In the genomic region with DNA sequence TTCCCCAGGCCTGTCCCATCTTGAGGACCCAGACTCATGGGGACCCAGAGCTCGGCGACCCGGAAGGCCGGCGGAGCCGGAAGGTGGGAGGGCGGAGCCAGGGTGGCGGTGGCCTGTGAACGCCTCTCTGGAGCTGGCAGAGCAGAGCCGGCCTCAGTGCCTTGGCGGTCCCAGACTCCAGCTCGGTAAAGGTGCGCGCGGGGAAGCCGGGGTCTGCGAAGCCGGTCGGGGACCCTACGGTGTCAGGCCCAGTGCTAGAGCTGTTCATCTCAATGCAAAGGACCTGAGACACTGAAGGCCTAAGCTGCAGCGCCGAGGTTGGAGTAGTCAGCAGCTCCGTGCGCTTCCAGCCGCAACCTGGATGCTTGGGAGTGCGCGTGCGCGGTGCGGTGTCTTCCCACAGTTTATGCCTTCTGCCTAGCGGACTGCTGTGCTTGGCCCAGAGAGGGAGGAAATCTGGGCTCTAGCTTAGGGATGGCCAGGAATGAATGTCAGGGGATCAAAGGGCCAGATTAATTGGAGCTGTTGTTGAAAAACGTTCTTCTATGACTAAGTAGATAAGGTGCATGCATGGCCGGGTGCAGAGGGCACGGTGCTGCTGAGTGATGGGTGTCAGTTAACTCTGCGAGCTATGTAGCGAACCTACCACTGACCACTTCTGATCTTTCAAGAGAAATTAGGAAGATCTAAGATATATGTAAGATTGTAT, we compare ENCODE assay signal across 8 mouse cellular contexts. TPM values are rescaled to one million over a fixed set of nuclear protein-coding genes. Genes with fewer than 3 reads are reported as not detected.
DNase-seq lines count a peak whose midpoint lies in the region; ATAC-seq lines count a peak whose summit lies in the region.

No protein-coding gene starts in this region.

- H3K4me3 ChIP-seq in heart, embryonic 11.5 days (ENCODE audit: low read depth, low read length), result peak overlapping the region; percentile 75
- peak overlapping the region; percentile 66 for H3K4me3 ChIP-seq in kidney, embryonic 16.5 days (ENCODE audit: low read length)

- peak; percentile 85 to 87 for DNase-seq in B cell, adult 2 months
- DNase-seq in brain, adult 2 months (ENCODE audit: low read depth, low spot score), result peak; percentile 97
- DNase-seq in liver, result peak; percentile 82
- DNase-seq in spleen, postnatal 4 days (ENCODE audit: low spot score in 2 of 2), result peak; percentile 79 to 90

- 3% methylated on average over 36 of the region's 36 CpGs for WGBS in heart, embryonic 11.5 days (ENCODE audit: insufficient replicate concordance)
- 4% methylated on average over 36 of the region's 36 CpGs for WGBS in kidney, embryonic 16.5 days

- no peaks in the 10 kb centered on the region for H3K36me3 ChIP-seq in heart, embryonic 11.5 days (ENCODE audit: control insufficient read depth, insufficient read depth, low read length)
- H3K36me3 ChIP-seq in kidney, embryonic 16.5 days (ENCODE audit: insufficient read depth, low read length), result no peaks in the 10 kb centered on the region

- ATAC-seq in erythroblast, adult 5-6 weeks (replicated peaks; ENCODE audit: low FRiP score, poor library complexity, severe bottlenecking), result peak; percentile 78
- ATAC-seq in heart, embryonic 11.5 days (replicated peaks; ENCODE audit: insufficient number of reproducible peaks, low FRiP score, low TSS enrichment), result peak; percentile 82
- ATAC-seq in kidney, embryonic 16.5 days (ENCODE audit: low FRiP score, low TSS enrichment), result peak; percentile 93
- peak; percentile 61 for ATAC-seq in monocyte, adult 5-6 weeks (replicated peaks; ENCODE audit: insufficient number of reproducible peaks, low FRiP score, low TSS enrichment, poor library complexity, severe bottlenecking)

- H3K9me3 ChIP-seq in heart, embryonic 11.5 days (replicated peaks; ENCODE audit: control insufficient read depth, low read length), result no peaks in the 10 kb centered on the region
- no peaks in the 10 kb centered on the region for H3K9me3 ChIP-seq in kidney, embryonic 16.5 days (ENCODE audit: low read length)

- H3K4me1 ChIP-seq in heart, embryonic 11.5 days (ENCODE audit: control insufficient read depth, insufficient read depth, low read length), result peaks cover 7% of the 10 kb centered on the region; the same call in 1 of the 2 replicates
- peaks cover 18% of the 10 kb centered on the region for H3K4me1 ChIP-seq in kidney, embryonic 16.5 days (ENCODE audit: insufficient read depth, low read length)

- no peaks in the 10 kb centered on the region for H3K27me3 ChIP-seq in heart, embryonic 11.5 days (ENCODE audit: control insufficient read depth, insufficient read depth, low read length)
- H3K27me3 ChIP-seq in kidney, embryonic 16.5 days (ENCODE audit: insufficient read depth, low read length), result no peaks in the 10 kb centered on the region

- peak overlapping the region; percentile 82 for H3K9ac ChIP-seq in heart, embryonic 11.5 days (ENCODE audit: low read depth, low read length)
- H3K9ac ChIP-seq in kidney, embryonic 16.5 days (replicated peaks; ENCODE audit: low read length), result peak overlapping the region; percentile 76

- H3K27ac ChIP-seq in heart, embryonic 11.5 days (ENCODE audit: low read depth, low read length), result peak overlapping the region; percentile 77
- H3K27ac ChIP-seq in kidney, embryonic 16.5 days (ENCODE audit: low read length), result peak overlapping the region; percentile 79

- H3K4me2 ChIP-seq in heart, embryonic 11.5 days, result peak overlapping the region; percentile 81
- H3K4me2 ChIP-seq in kidney, embryonic 16.5 days (replicated peaks; ENCODE audit: low read depth, low read length), result peak overlapping the region; percentile 89

RNA-seq across cellular contexts. Expression of gene 1600014C10Rik, which starts 0.8 kb away (rescaled TPM):
- 4.8 and 10.6 TPM in 2 replicates for total RNA-seq in erythroblast, adult 5-6 weeks (2015; ENCODE audit: low replicate concordance)
- 7.7 and 8.8 TPM in 2 replicates for total RNA-seq in erythroblast, adult 5-6 weeks (2017; ENCODE audit: low replicate concordance)
- polyA plus RNA-seq in heart, embryonic 11.5 days (2014; fragmentation: Nextera tagmentation; extraction: Ambion mirVana), result 13.2 and 13.9 TPM in 2 replicates
- polyA plus RNA-seq in kidney, embryonic 16.5 days (2015; fragmentation: Nextera tagmentation; extraction: Ambion mirVana), result 17.6 and 18.9 TPM in 2 replicates
- total RNA-seq in monocyte, adult 5-6 weeks (2017), result 14.8 to 15.5 TPM (median 15.0 TPM) in 3 replicates

RNA-seq across cellular contexts. Expression of gene Plekhf1, which starts 44.0 kb away (rescaled TPM):
- total RNA-seq in erythroblast, adult 5-6 weeks (2015; ENCODE audit: low replicate concordance), result 0.42 TPM in 1 of 2 replicates, not detected in the other
- 0.09 TPM in 1 of 2 replicates, not detected in the other for total RNA-seq in erythroblast, adult 5-6 weeks (2017; ENCODE audit: low replicate concordance)
- 1.6 and 1.8 TPM in 2 replicates for polyA plus RNA-seq in heart, embryonic 11.5 days (2014; fragmentation: Nextera tagmentation; extraction: Ambion mirVana)
- polyA plus RNA-seq in kidney, embryonic 16.5 days (2015; fragmentation: Nextera tagmentation; extraction: Ambion mirVana), result 5.9 and 6.3 TPM in 2 replicates
- total RNA-seq in monocyte, adult 5-6 weeks (2017), result 1.4 to 5.3 TPM (median 1.6 TPM) in 3 replicates

Comparison
In these comparisons a context has a peak if more than half of its experiments do, and no peak if none do; other contexts are left out.
1. Peak in every context shown above with its lines: DNase-seq, ATAC-seq, H3K4me3 ChIP-seq and H3K27ac ChIP-seq.